Mouse (Mus musculus): Measurements from ENCODE around the gene Phex. TPM values are rescaled to one million over a fixed set of nuclear protein-coding genes. Genes with fewer than 3 reads are reported as not detected.

Gene Phex
- polyA plus RNA-seq, 1 experiment from 2014 or later, result 0.35 TPM

DNA sequence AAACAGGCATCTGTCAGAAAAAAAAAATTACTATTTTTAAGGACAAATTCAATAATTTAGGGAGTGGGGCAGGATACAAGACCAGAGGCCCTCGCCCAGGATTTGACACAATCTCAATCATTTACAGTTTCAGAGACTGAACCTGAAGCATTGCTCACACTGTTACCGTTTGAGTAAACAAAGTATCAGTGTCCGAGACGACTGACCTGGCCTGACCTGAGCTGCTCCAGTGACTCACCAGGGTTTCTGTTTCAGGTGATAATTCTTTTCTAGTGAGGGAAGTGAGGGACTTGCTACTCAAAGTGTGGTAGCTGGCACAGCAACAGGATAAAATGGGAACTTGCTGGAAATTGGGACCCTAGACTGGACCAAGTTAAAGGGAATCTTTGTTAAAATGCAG is 80.4 kb downstream of the Phex start:
- H3K4me3 ChIP-seq (ENCODE audit: low read depth, low read length), result no peak overlapping the region
- DNase-seq (ENCODE audit: low spot score), result no peak
- no peak overlapping the region for H3K4me2 ChIP-seq (ENCODE audit: low read depth, severe bottlenecking)
- H3K9ac ChIP-seq (ENCODE audit: low read length), result no peak overlapping the region
- no peaks in the 10 kb centered on the region for H3K9me3 ChIP-seq (ENCODE audit: control insufficient read depth, low read length)
- no peaks in the 10 kb centered on the region for H3K36me3 ChIP-seq (ENCODE audit: control insufficient read depth, insufficient read depth, low read length)
- H3K4me1 ChIP-seq (ENCODE audit: control insufficient read depth, insufficient read depth, low read length), result no peaks in the 10 kb centered on the region
- no peaks in the 10 kb centered on the region for H3K27me3 ChIP-seq (ENCODE audit: control insufficient read depth, insufficient read depth, low read length)
- H3K27ac ChIP-seq (replicated peaks; ENCODE audit: low read depth, low read length), result no peak overlapping the region
- 45% methylated on average over 4 of the region's 4 CpGs for WGBS
- ATAC-seq (ENCODE audit: insufficient number of reproducible peaks, low FRiP score, low TSS enrichment, low read depth), result no peak

DNA sequence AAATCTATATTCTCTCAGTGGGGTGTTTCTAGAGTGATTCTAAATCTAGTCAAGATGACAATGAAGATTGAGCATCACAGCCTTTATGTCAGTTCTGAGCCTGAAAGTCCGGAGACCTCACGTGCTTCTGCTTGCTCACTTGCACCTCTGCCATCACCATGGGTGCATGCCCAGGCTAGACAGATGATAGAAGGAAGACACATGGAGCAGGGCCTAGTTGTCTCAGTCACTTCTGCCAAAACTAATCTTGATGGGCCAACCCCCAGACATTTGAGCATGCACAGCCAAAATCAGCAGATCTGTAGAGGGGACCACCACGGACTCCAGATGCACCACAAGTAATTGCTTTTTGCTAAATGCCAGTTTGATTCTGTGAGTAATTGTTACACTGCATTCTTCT is 85.3 kb downstream of the Phex start:
- Histone ChIP-seq H3K9me3 (ENCODE audit: control insufficient read depth, low read length) (no peaks in the 10 kb centered on the region), H3K4me1 (ENCODE audit: control insufficient read depth, insufficient read depth, low read length) (no peaks in the 10 kb centered on the region), H3K4me2 (ENCODE audit: low read depth, severe bottlenecking) (no peak overlapping the region), H3K36me3 (ENCODE audit: control insufficient read depth, insufficient read depth, low read length) (no peaks in the 10 kb centered on the region), H3K27ac (replicated peaks; ENCODE audit: low read depth, low read length) (no peak overlapping the region), H3K27me3 (ENCODE audit: control insufficient read depth, insufficient read depth, low read length) (no peaks in the 10 kb centered on the region), H3K4me3 (ENCODE audit: low read depth, low read length) (no peak overlapping the region), H3K9ac (ENCODE audit: low read length) (no peak overlapping the region)
- ATAC-seq (ENCODE audit: insufficient number of reproducible peaks, low FRiP score, low TSS enrichment, low read depth) (no peak), DNase-seq (ENCODE audit: low spot score) (no peak)
- WGBS, result 85% methylated on average over 3 of the region's 3 CpGs

GRCm38 (mm10) chrX:157328396-157328795 is 86.7 kb downstream of the Phex start:
- Histone ChIP-seq H3K4me3 (ENCODE audit: low read depth, low read length) (no peak overlapping the region), H3K4me2 (ENCODE audit: low read depth, severe bottlenecking) (no peak overlapping the region), H3K4me1 (ENCODE audit: control insufficient read depth, insufficient read depth, low read length) (no peaks in the 10 kb centered on the region), H3K36me3 (ENCODE audit: control insufficient read depth, insufficient read depth, low read length) (no peaks in the 10 kb centered on the region), H3K9ac (ENCODE audit: low read length) (no peak overlapping the region), H3K27me3 (ENCODE audit: control insufficient read depth, insufficient read depth, low read length) (no peaks in the 10 kb centered on the region), H3K9me3 (ENCODE audit: control insufficient read depth, low read length) (no peaks in the 10 kb centered on the region), H3K27ac (replicated peaks; ENCODE audit: low read depth, low read length) (no peak overlapping the region)
- ATAC-seq (ENCODE audit: insufficient number of reproducible peaks, low FRiP score, low TSS enrichment, low read depth) (no peak), DNase-seq (ENCODE audit: low spot score) (no peak)
- WGBS, result 48% methylated on average over 1 of the region's 1 CpGs

- no peaks in the 10 kb centered on the region for H3K9me3 ChIP-seq (ENCODE audit: control insufficient read depth, low read length)
- no peak overlapping the region for H3K27ac ChIP-seq (replicated peaks; ENCODE audit: low read depth, low read length)
- DNase-seq (ENCODE audit: low spot score) (no peak), ATAC-seq (ENCODE audit: insufficient number of reproducible peaks, low FRiP score, low TSS enrichment, low read depth) (no peak)
- no peak overlapping the region for H3K9ac ChIP-seq (ENCODE audit: low read length)
- no peaks in the 10 kb centered on the region for H3K27me3 ChIP-seq (ENCODE audit: control insufficient read depth, insufficient read depth, low read length)
- no peaks in the 10 kb centered on the region for H3K4me1 ChIP-seq (ENCODE audit: control insufficient read depth, insufficient read depth, low read length)
- no peaks in the 10 kb centered on the region for H3K36me3 ChIP-seq (ENCODE audit: control insufficient read depth, insufficient read depth, low read length)
- no peak overlapping the region for H3K4me2 ChIP-seq (ENCODE audit: low read depth, severe bottlenecking)
- no peak overlapping the region for H3K4me3 ChIP-seq (ENCODE audit: low read depth, low read length)
- 89% methylated on average over 3 of the region's 3 CpGs for WGBS
Measured at GRCm38 (mm10) chrX:157327756-157328155, 87.4 kb downstream of the Phex start.

GRCm38 (mm10) chrX:157324396-157324795 is 90.7 kb downstream of the Phex start:
- Histone ChIP-seq H3K27ac (replicated peaks; ENCODE audit: low read depth, low read length) (no peak overlapping the region), H3K4me2 (ENCODE audit: low read depth, severe bottlenecking) (no peak overlapping the region), H3K36me3 (ENCODE audit: control insufficient read depth, insufficient read depth, low read length) (no peaks in the 10 kb centered on the region), H3K27me3 (ENCODE audit: control insufficient read depth, insufficient read depth, low read length) (no peaks in the 10 kb centered on the region), H3K4me1 (ENCODE audit: control insufficient read depth, insufficient read depth, low read length) (no peaks in the 10 kb centered on the region), H3K9me3 (ENCODE audit: control insufficient read depth, low read length) (no peaks in the 10 kb centered on the region), H3K4me3 (ENCODE audit: low read depth, low read length) (no peak overlapping the region), H3K9ac (ENCODE audit: low read length) (no peak overlapping the region)
- 83% methylated on average over 3 of the region's 3 CpGs for WGBS
- DNase-seq (ENCODE audit: low spot score) (no peak), ATAC-seq (ENCODE audit: insufficient number of reproducible peaks, low FRiP score, low TSS enrichment, low read depth) (no peak)

GRCm38 (mm10) chrX:157310331-157310730 is 104.8 kb downstream of the Phex start:
- no peak overlapping the region for H3K27ac ChIP-seq (replicated peaks; ENCODE audit: low read depth, low read length)
- H3K9me3 ChIP-seq (ENCODE audit: control insufficient read depth, low read length), result no peaks in the 10 kb centered on the region
- no peaks in the 10 kb centered on the region for H3K4me1 ChIP-seq (ENCODE audit: control insufficient read depth, insufficient read depth, low read length)
- DNase-seq (ENCODE audit: low spot score) (no peak), ATAC-seq (ENCODE audit: insufficient number of reproducible peaks, low FRiP score, low TSS enrichment, low read depth) (no peak)
- H3K4me2 ChIP-seq (ENCODE audit: low read depth, severe bottlenecking), result no peak overlapping the region
- H3K9ac ChIP-seq (ENCODE audit: low read length), result no peak overlapping the region
- no peaks in the 10 kb centered on the region for H3K27me3 ChIP-seq (ENCODE audit: control insufficient read depth, insufficient read depth, low read length)
- no peaks in the 10 kb centered on the region for H3K36me3 ChIP-seq (ENCODE audit: control insufficient read depth, insufficient read depth, low read length)
- 71% methylated on average over 3 of the region's 3 CpGs for WGBS
- H3K4me3 ChIP-seq (ENCODE audit: low read depth, low read length), result no peak overlapping the region

- 81% methylated on average over 1 of the region's 1 CpGs for WGBS
- Histone ChIP-seq H3K9ac (ENCODE audit: low read length) (no peak overlapping the region), H3K36me3 (ENCODE audit: control insufficient read depth, insufficient read depth, low read length) (no peaks in the 10 kb centered on the region), H3K9me3 (ENCODE audit: control insufficient read depth, low read length) (no peaks in the 10 kb centered on the region), H3K4me1 (ENCODE audit: control insufficient read depth, insufficient read depth, low read length) (no peaks in the 10 kb centered on the region), H3K4me3 (ENCODE audit: low read depth, low read length) (no peak overlapping the region), H3K4me2 (ENCODE audit: low read depth, severe bottlenecking) (no peak overlapping the region), H3K27ac (replicated peaks; ENCODE audit: low read depth, low read length) (no peak overlapping the region), H3K27me3 (ENCODE audit: control insufficient read depth, insufficient read depth, low read length) (0 out of 2 replicates have a peak, but pooled peaks cover 2% of the 10 kb centered on the region)
- DNase-seq (ENCODE audit: low spot score) (no peak), ATAC-seq (ENCODE audit: insufficient number of reproducible peaks, low FRiP score, low TSS enrichment, low read depth) (no peak)
Measured at GRCm38 (mm10) chrX:157308171-157308570, 106.9 kb downstream of the Phex start.

DNA sequence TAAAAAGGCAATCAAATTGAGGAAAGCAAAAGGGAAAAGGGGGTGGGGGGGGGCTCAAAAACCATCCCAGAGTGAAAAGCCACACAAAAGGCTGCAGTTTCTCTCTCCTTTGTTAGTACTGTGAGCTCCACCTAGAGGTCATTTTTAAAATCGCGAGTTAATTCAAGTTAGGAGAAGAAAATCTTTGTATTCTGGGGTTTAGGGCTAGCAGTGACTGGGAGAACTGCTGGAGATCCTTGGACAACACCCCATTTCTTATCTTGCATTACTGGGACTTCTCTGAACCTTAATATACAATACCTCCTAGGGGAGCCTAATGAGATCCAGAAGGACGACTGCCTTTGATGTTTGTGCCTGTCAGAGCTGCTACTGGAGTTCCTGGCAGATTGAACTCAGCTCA is 107.7 kb downstream of the Phex start:
- H3K36me3 ChIP-seq (ENCODE audit: control insufficient read depth, insufficient read depth, low read length), result no peaks in the 10 kb centered on the region
- H3K27ac ChIP-seq (replicated peaks; ENCODE audit: low read depth, low read length), result no peak overlapping the region
- ATAC-seq (ENCODE audit: insufficient number of reproducible peaks, low FRiP score, low TSS enrichment, low read depth) (peak; percentile 57; the same call in 1 of the 2 replicates), DNase-seq (ENCODE audit: low spot score) (peak; percentile 21)
- 4% methylated on average over 3 of the region's 3 CpGs for WGBS
- no peaks in the 10 kb centered on the region for H3K4me1 ChIP-seq (ENCODE audit: control insufficient read depth, insufficient read depth, low read length)
- no peak overlapping the region for H3K4me2 ChIP-seq (ENCODE audit: low read depth, severe bottlenecking)
- 0 out of 2 replicates have a peak, but pooled peaks cover 2% of the 10 kb centered on the region for H3K27me3 ChIP-seq (ENCODE audit: control insufficient read depth, insufficient read depth, low read length)
- no peak overlapping the region for H3K4me3 ChIP-seq (ENCODE audit: low read depth, low read length)
- H3K9ac ChIP-seq (ENCODE audit: low read length), result no peak overlapping the region
- H3K9me3 ChIP-seq (ENCODE audit: control insufficient read depth, low read length), result no peaks in the 10 kb centered on the region

GRCm38 (mm10) chrX:157306796-157307405 is 108.2 kb downstream of the Phex start:
- H3K4me1 ChIP-seq (ENCODE audit: control insufficient read depth, insufficient read depth, low read length), result no peaks in the 10 kb centered on the region
- H3K27me3 ChIP-seq (ENCODE audit: control insufficient read depth, insufficient read depth, low read length), result 0 out of 2 replicates have a peak, but pooled peaks cover 2% of the 10 kb centered on the region
- H3K9ac ChIP-seq (ENCODE audit: low read length), result no peak overlapping the region
- H3K4me2 ChIP-seq (ENCODE audit: low read depth, severe bottlenecking), result no peak overlapping the region
- 40% methylated on average over 4 of the region's 4 CpGs for WGBS
- no peak for ATAC-seq (ENCODE audit: insufficient number of reproducible peaks, low FRiP score, low TSS enrichment, low read depth)
- no peak overlapping the region for H3K4me3 ChIP-seq (ENCODE audit: low read depth, low read length)
- H3K9me3 ChIP-seq (ENCODE audit: control insufficient read depth, low read length), result no peaks in the 10 kb centered on the region
- no peaks in the 10 kb centered on the region for H3K36me3 ChIP-seq (ENCODE audit: control insufficient read depth, insufficient read depth, low read length)
- no peak overlapping the region for H3K27ac ChIP-seq (replicated peaks; ENCODE audit: low read depth, low read length)
- DNase-seq (ENCODE audit: low spot score), result no peak
